Mouse (Mus musculus): ENCODE measurements around the gene Ccl27a. TPM values are rescaled to one million over a fixed set of nuclear protein-coding genes. Genes with fewer than 3 reads are reported as not detected.
A peak's percentile ranks its signal among the peaks of the same experiment; 100 is the strongest.

Gene Ccl27a
- polyA plus RNA-seq, 1 experiment from 2014 or later: 64.8 TPM

DNA sequence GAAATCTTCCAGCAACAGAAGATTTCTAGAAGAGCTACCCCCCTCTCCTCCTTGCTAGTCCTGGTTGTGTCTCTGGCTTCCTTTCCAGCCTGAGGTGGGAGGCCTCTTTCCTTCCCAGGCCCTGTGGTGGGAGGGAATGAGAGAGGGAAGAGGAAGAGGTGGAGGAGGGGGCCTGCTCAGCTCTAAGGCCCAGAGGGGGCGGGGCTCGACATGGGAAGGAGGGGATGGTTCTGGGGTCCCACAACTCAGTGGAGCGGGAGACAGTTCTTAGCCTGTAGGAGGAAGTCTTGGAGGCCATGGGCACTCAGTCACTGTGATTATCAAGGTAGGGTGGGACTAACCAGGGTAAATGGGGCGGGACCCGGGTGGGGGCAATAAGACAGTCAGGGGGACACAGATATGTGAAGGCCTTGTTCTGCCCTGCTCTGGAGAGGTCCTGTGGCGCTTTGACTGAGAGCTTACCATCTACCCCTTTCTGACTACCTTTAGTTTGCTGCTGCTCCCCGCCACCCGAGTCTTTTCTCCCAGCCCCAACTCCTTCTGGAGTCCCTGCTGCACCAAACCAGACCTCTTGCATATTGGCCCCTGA, 11.9 kb downstream of the Ccl27a start:
- peaks cover 42% of the 10 kb centered on the region for H3K4me1 ChIP-seq
- ATAC-seq (ENCODE audit: low FRiP score, low read depth): peak; percentile 85
- H3K9me3 ChIP-seq: no peaks in the 10 kb centered on the region
- WGBS: 12% methylated on average over 8 of the region's 8 CpGs
- peaks cover 30% of the 10 kb centered on the region for H3K36me3 ChIP-seq
- H3K4me2 ChIP-seq (replicated peaks): peak overlapping the region; percentile 94
- no peaks in the 10 kb centered on the region for H3K27me3 ChIP-seq
- peak overlapping the region; percentile 99 for H3K27ac ChIP-seq
- peak overlapping the region; percentile 72 for H3K9ac ChIP-seq
- peak overlapping the region; percentile 63 for H3K4me3 ChIP-seq

DNA sequence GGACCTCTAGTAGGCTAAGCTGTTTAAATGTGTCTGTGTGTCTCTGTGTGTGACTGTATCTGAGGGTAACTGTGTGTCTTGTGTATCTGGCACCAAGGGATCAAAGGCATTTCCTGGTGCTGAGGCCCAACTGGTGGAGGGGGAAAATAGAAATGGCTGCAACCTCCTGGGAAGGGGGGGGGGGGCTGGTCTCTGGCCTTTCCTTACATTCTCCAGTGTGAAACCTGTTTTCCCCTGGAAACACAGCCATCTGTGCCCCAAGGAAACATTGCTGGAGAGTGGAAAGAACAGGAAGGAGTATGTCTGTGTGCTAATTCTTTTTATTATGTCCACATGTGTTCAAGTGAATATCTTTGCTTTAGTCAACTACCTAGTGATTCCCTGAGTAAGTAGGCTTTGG, 12.4 kb downstream of the Ccl27a start:
- H3K27ac ChIP-seq: peak overlapping the region; percentile 99
- ATAC-seq (ENCODE audit: low FRiP score, low read depth): no peak
- peaks cover 28% of the 10 kb centered on the region for H3K36me3 ChIP-seq
- peak overlapping the region; percentile 63 for H3K4me3 ChIP-seq
- no peaks in the 10 kb centered on the region for H3K9me3 ChIP-seq
- H3K9ac ChIP-seq: peak overlapping the region; percentile 72
- H3K4me1 ChIP-seq: peaks cover 43% of the 10 kb centered on the region
- H3K4me2 ChIP-seq (replicated peaks): peak overlapping the region; percentile 94
- no peaks in the 10 kb centered on the region for H3K27me3 ChIP-seq

DNA sequence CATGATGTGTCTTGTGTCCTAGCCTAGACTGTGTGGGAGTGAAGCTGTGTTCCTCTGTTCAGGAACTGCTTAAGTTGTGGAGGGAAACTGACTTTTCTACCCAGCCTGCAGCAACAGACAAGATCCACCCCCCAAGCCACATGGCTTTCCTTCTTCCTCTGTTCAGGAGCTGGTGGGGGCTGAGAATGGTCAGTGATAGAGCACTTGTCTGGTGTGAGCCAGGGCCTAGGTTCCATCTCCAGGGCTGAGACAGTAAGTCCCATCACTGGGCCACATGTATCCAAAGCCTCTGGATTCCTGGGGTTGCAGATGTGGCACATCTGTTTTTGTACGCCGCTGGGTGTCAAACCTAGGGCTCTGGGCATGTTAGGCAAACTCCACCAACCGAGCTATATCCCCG, 13.1 kb downstream of the Ccl27a start:
- no peak for ATAC-seq (ENCODE audit: low FRiP score, low read depth)
- Histone ChIP-seq H3K9ac (peak overlapping the region; percentile 72), H3K9me3 (no peaks in the 10 kb centered on the region), H3K4me2 (replicated peaks) (peak overlapping the region; percentile 94), H3K27me3 (no peaks in the 10 kb centered on the region), H3K4me3 (peak overlapping the region; percentile 63), H3K27ac (peak overlapping the region; percentile 99), H3K4me1 (peaks cover 49% of the 10 kb centered on the region), H3K36me3 (peaks cover 23% of the 10 kb centered on the region)
- WGBS: 35% methylated on average over 4 of the region's 4 CpGs

DNA sequence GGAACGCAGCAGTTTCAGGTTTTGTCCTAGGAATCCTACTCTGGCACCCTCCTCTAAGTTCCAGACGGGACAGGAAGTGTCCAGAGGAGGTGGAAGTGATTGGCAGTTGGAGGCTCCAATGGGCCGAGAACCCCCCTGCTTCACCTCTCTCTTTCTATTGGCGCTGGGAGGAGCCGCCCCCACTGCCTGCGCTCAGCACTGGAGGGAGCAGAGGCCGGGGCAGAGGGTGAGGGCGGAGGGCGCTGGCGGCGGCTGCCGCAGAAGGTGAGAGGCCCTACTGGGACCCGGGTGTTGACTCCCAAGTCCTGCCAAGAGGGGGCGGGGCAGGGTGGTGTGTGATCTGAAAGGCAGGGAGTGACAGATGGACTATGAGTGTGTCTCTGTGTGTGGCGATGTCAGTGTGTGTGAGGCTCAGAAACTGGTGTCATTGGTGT, 13.7 kb downstream of the Ccl27a start:
- Histone ChIP-seq H3K4me3 (peak overlapping the region; percentile 63), H3K27me3 (no peaks in the 10 kb centered on the region), H3K9ac (peak overlapping the region; percentile 72), H3K27ac (peak overlapping the region; percentile 99), H3K4me1 (peaks cover 49% of the 10 kb centered on the region), H3K36me3 (peaks cover 18% of the 10 kb centered on the region), H3K4me2 (replicated peaks) (peak overlapping the region; percentile 94), H3K9me3 (no peaks in the 10 kb centered on the region)
- peak; percentile 88 for ATAC-seq (ENCODE audit: low FRiP score, low read depth)
- WGBS: 0% methylated on average over 15 of the region's 15 CpGs

DNA sequence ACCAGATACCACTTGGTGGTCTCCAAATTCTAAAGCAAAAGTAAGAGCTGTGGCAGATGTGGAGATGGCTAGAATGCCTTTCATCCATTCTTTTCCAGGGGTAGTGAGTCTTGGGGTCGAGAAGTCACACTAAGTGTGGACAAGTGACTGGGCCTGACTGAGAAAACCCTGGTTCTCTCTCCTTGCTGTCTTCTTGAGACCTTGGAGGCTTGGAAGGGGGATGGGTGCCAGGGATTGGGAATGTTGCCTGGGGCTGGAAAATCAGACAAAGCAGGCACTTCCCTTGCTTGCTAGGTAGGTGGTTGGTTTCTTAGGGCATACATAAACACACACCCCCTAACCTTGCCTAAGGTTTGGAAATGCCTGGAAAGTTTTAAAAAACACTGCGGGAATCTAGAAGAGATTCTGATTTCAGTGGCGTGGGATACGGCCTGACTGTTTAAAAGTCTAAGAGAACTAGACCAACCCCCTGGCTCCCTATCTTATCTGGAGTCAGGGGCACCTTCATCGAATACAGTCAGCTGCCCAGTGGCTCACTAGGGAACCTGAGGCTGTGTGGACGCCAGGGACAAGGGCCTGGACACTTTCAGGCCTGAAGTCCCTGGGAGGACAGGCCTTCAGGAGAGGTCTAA, 14.3 kb downstream of the Ccl27a start:
- Histone ChIP-seq H3K9ac (peak overlapping the region; percentile 72), H3K4me1 (peaks cover 52% of the 10 kb centered on the region)
- ATAC-seq (ENCODE audit: low FRiP score, low read depth): no peak

DNA sequence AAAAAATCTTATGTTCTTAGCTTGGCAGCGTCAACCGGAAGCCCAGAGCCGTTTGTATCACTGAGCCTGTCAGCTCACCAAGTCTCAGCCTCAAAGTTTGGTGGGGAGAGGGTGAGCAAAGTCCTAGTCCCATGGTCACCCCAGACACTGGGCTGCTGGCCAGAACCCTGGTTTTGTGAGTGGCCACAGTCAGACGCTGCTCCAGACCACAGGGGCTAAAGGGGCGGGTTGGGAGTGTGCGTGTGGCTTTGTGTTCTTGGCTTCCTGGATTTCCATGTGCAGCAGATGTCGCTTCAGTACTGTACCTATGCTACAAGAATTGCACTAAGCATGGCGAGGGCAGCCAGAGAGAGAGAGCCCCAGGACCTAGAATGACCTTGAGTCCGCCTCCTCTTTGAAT, 14.8 kb downstream of the Ccl27a start:
- H3K27me3 ChIP-seq: no peaks in the 10 kb centered on the region
- H3K9ac ChIP-seq: no peak overlapping the region
- peak overlapping the region; percentile 99; the same call in 1 of the 2 replicates for H3K27ac ChIP-seq
- WGBS: 85% methylated on average over 9 of the region's 9 CpGs
- peaks cover 56% of the 10 kb centered on the region for H3K4me1 ChIP-seq
- H3K4me2 ChIP-seq (replicated peaks): no peak overlapping the region
- no peaks in the 10 kb centered on the region for H3K9me3 ChIP-seq
- no peak for ATAC-seq (ENCODE audit: low FRiP score, low read depth)
- H3K36me3 ChIP-seq: peaks cover 18% of the 10 kb centered on the region
- no peak overlapping the region for H3K4me3 ChIP-seq

More for the DNA sequence above, 14.3 kb downstream of the Ccl27a start:
- Histone ChIP-seq H3K9me3 (no peaks in the 10 kb centered on the region), H3K36me3 (peaks cover 18% of the 10 kb centered on the region), H3K27me3 (no peaks in the 10 kb centered on the region), H3K4me2 (replicated peaks) (peak overlapping the region; percentile 94), H3K27ac (peak overlapping the region; percentile 99), H3K4me3 (peak overlapping the region; percentile 63)
- WGBS: 40% methylated on average over 6 of the region's 6 CpGs

DNA sequence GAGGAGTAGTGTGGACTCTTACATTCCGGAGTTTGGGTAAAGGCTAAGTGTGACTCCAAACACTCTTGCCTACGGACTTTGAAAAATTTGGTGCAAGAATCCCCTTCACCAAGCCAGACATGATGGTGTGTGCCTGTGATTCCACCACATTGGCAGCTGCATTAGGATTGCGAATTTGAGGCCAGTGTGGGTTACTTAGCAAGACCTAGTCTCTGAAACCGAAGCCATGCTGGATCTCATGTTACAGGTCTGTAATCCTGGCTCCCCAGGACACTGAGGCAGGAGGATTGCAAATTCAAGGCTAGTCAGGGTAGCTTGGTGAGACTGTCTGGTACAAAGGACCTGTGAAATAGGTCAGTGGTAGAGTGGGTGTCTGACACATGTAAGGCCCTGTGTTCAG, 15.3 kb downstream of the Ccl27a start:
- no peaks in the 10 kb centered on the region for H3K9me3 ChIP-seq
- H3K27ac ChIP-seq: no peak overlapping the region
- 88% methylated on average over 4 of the region's 4 CpGs for WGBS
- peaks cover 18% of the 10 kb centered on the region for H3K36me3 ChIP-seq
- no peak overlapping the region for H3K9ac ChIP-seq
- no peak overlapping the region for H3K4me3 ChIP-seq
- H3K27me3 ChIP-seq: no peaks in the 10 kb centered on the region
- H3K4me2 ChIP-seq (replicated peaks): no peak overlapping the region
- no peak for ATAC-seq (ENCODE audit: low FRiP score, low read depth)
- peaks cover 53% of the 10 kb centered on the region for H3K4me1 ChIP-seq

DNA sequence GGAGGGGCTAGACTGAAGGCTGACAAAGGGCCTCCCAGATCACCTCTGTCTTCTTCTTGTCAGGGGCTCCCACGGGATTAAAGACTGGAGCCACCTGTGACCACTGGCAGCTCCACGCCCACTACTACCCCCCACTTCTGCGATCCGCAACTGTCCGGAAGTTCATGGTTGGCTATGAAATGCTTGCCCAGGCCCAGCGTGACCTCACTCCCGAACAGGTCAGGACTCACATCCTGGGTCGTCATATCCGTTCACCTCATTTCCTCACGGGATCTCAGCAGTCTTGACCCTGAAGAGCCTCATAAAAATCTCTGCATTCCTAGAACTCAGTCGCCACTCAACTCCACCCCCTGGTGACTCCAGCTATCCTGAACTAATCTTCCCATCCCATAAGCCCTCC, 16.0 kb downstream of the Ccl27a start:
- no peak overlapping the region for H3K9ac ChIP-seq
- peaks cover 48% of the 10 kb centered on the region for H3K4me1 ChIP-seq
- H3K9me3 ChIP-seq: no peaks in the 10 kb centered on the region
- no peak for ATAC-seq (ENCODE audit: low FRiP score, low read depth)
- 68% methylated on average over 11 of the region's 11 CpGs for WGBS
- H3K27ac ChIP-seq: no peak overlapping the region
- H3K36me3 ChIP-seq: peaks cover 18% of the 10 kb centered on the region
- no peak overlapping the region for H3K4me3 ChIP-seq
- no peak overlapping the region for H3K4me2 ChIP-seq (replicated peaks)
- H3K27me3 ChIP-seq: no peaks in the 10 kb centered on the region

DNA sequence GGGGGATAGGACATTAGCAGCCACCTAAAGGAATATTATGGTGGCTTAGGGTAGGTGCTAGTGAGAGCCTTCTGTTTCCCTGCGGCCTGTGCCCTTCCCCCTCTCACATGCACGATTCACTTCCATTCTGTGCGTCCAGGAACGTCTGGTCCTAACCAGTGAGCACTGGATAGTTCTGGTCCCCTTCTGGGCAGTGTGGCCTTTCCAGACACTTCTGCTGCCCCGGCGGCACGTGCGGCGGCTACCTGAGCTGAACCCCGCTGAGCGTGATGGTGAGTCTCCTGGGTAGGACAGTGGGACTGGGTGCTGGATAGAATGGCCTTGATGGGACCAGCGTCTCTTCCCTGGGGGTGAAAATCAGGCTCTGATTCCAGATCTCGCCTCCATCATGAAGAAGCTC, 16.7 kb downstream of the Ccl27a start:
- Histone ChIP-seq H3K9me3 (no peaks in the 10 kb centered on the region), H3K27me3 (no peaks in the 10 kb centered on the region), H3K4me3 (no peak overlapping the region), H3K36me3 (peaks cover 18% of the 10 kb centered on the region), H3K27ac (no peak overlapping the region), H3K9ac (no peak overlapping the region), H3K4me2 (replicated peaks) (no peak overlapping the region), H3K4me1 (peaks cover 41% of the 10 kb centered on the region)
- 90% methylated on average over 13 of the region's 13 CpGs for WGBS
- no peak for ATAC-seq (ENCODE audit: low FRiP score, low read depth)

DNA sequence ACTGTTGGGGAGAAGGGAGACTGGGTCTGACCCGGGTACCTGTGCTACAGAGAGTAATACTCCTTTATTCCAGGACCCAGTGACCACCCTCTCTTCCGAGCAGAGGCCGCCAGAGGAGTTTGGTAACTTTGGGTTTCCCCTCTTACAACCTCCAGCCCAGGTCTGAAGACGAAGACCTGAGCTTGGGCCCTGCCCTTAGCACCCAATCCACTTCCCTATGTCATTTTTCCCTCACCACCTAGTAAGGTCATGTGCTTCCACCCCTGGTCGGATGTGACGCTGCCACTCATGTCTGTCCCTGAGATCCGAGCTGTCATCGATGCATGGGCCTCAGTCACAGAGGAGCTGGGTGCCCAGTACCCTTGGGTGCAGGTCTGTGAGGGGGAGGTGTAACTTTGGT, 17.6 kb downstream of the Ccl27a start:
- Histone ChIP-seq H3K4me1 (peaks cover 32% of the 10 kb centered on the region), H3K9ac (peak overlapping the region; percentile 82), H3K9me3 (no peaks in the 10 kb centered on the region), H3K27ac (no peak overlapping the region), H3K4me2 (replicated peaks) (peak overlapping the region; percentile 93), H3K36me3 (peaks cover 18% of the 10 kb centered on the region), H3K4me3 (peak overlapping the region; percentile 74), H3K27me3 (no peaks in the 10 kb centered on the region)
- WGBS: 77% methylated on average over 8 of the region's 8 CpGs
- ATAC-seq (ENCODE audit: low FRiP score, low read depth): no peak

DNA sequence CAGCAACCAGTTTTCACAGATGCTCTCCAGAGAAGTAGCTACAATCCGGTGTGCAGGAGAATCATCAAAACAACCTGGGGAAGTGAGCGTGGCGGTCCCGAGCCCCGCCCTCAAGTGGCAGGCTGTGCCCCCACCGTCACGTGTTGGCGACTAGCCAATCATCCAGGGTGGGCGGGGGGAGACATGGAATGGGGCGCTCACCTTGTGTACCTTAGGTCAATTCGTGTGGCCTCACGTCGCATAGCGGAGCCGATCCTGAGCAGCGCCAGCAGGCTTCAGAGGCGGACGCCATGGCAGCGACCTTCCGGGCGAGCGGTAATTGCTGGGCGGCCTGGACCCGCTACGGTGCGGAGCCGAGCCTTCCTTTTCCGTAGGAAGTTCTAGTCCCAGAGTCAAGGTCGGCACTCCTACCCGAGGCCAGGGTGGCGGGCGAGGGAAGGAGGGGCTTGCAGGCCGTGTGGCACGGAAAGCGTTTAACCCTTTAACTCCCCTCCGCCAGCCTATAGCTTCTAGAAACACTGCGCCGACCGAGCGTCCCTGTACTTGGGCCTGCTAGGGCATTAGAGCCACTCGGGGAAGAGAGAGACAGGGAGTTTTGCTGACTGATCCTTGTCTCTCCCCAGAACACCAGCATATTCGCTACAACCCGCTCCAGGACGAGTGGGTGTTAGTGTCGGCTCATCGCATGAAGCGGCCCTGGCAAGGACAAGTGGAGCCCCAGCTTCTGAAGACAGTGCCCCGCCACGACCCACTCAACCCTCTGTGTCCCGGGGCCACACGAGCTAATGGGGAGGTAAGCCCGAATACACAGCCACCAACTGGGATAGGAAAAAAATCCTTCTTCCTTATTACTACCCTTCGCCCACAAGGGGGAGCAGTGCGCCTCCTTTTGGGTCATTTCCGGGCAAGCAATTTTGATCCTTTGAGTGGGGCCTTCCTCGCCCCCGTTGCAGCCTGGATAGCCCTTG, 18.4 kb downstream of the Ccl27a start, which contains the start of gene Sigmar1:
Gene Sigmar1 (minus strand): TSS at position 820 of the 968 bp plus-strand sequence.
- H3K4me1 ChIP-seq: peaks cover 24% of the 10 kb centered on the region
- H3K27ac ChIP-seq: peak within 1 kb of the TSS; percentile 87
- H3K4me2 ChIP-seq (replicated peaks): peak within 1 kb of the TSS; percentile 93
- H3K36me3 ChIP-seq: peaks cover 18% of the 10 kb centered on the region
- no peaks in the 10 kb centered on the region for H3K9me3 ChIP-seq
- H3K4me3 ChIP-seq: peak within 1 kb of the TSS; percentile 74
- H3K27me3 ChIP-seq: no peaks in the 10 kb centered on the region
- H3K9ac ChIP-seq: peak within 1 kb of the TSS; percentile 82
- under 1% methylated on average over 57 of the region's 57 CpGs for WGBS
- peak; percentile 59 for ATAC-seq (ENCODE audit: low FRiP score, low read depth)
